Mouse (Mus musculus) neural tube, embryonic 15.5 days (tissue): ENCODE results near the gene Chm. TPM values are rescaled to one million over a fixed set of nuclear protein-coding genes. Genes with fewer than 3 reads are reported as not detected.

Experiments
- microRNA counts: library from miRNA; unstranded; fragments of <30 nt; microRNA quantifications from one replicate; lab custom pipeline; 2016
- microRNA-seq: library from miRNA; unstranded; fragments of <30 nt; microRNA quantifications from one replicate; pipeline ENCODE4, GENCODE M21; 2017
- polyA plus RNA-seq: library from polyadenylated mRNA; unstranded; fragments of >200 nt; fragmentation: Nextera tagmentation; extraction: Ambion mirVana; gene quantifications from 2 replicates; pipeline ENCODE4 v1.2.1, GENCODE M21; 2015

Gene Chm
- polyA plus RNA-seq, 1 experiment from 2014 or later: 12.8 TPM

MicroRNA genes within 50 kb of the gene (microRNA counts, 519-probe panel; counts per million panel counts)
- microRNA mmu-miR-361 (lab: Ali Mortazavi, UCI): 2,819 counts per million, percentile 67 among the panel's probes with 10 or more counts

Small RNA genes lying within 50 kb of the gene (microRNA-seq; reads per million reads assigned to microRNA genes)
- 2,152 reads per million, percentile 86 among the genes with 10 or more reads in this experiment for gene Mir361

Other genes with a start within 250 kb of the Chm start
- gene Dach2, start 112.0 kb upstream of the Chm start, polyA plus RNA-seq: 5.2 and 5.9 TPM in 2 replicates